Mouse (Mus musculus) left cerebral cortex, postnatal 10 days (tissue): ENCODE data around the gene Chchd6. TPM values are rescaled to one million over a fixed set of nuclear protein-coding genes. Genes with fewer than 3 reads are reported as not detected.

ENCODE experiments used
- DNase-seq, 2 experiments: peaks; one replicate each; pipeline ENCODE4 v3.0.0; 2021 to 2022; ENCODE audit warnings: low spot score in 2 of 2, mixed read lengths in 1 of 2; ENCODE audit errors: extremely low spot score in 1 of 2
- intact Hi-C: fragments of 180-260 bp; cut with DNase I; formaldehyde crosslinking; loops from one replicate; pipeline ENCODE4 v1.15.1; 2025
- total RNA-seq, 2 experiments: library from RNA; stranded (reverse); gene quantifications; 2 replicates each; pipeline ENCODE4 v1.2.3; 2021

Chchd6 gene
- total RNA-seq, 2 experiments from 2014 or later: 82.4 to 85.6 TPM

DNA sequence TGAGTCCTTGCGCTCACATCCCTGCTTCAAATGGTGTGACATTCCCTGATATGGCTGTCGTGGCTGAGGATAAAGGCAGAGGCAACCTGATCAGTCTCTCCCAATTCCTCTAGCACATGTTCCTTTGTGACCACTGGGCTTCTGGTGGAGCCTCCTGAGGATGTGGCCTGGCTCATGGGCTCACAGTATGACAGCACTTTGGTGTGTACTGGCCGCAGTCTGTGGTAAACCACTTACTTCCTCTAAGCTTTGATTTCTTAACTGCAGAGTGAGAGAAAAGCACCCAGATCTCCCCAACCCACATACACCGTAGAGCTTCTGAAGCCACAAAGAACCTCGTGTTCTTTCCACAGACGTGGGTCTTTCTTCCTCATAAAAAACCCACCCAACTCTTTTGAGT is 173.9 kb downstream of the Chchd6 start:
- intact Hi-C loops: no loop called here
- DNase-seq: no peak

DNA sequence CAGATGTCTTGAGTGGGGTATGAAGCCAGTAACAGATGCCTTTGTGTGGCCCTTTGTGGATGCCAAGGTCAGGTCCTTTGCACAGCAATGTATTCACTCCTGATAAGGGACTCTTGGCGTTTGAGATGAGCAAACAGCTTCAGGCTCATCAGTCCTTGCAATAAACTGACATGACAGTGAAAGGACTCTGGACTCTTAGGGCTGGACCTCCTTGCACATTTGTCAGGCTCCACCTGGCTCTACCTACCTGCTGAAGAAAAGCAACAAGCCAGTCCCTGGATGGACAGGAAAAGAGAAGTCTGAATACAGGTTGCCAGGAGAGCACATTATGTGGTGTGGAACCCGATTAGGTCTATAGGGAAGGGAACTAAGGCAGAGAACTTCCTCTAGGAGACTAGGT is 174.7 kb downstream of the Chchd6 start:
- intact Hi-C loops: no loop called here

GRCm38 (mm10) chr6:89420110-89420509 is 175.3 kb downstream of the Chchd6 start:
- DNase-seq: no peak
- intact Hi-C loops: no loop called here

More for the DNA sequence above, 174.7 kb downstream of the Chchd6 start:
- DNase-seq: no peak

- intact Hi-C loops: no loop called here
- DNase-seq: no peak
Measured at GRCm38 (mm10) chr6:89419066-89419815, 176.2 kb downstream of the Chchd6 start.

- no peak for DNase-seq
- intact Hi-C loops: no loop called here
Measured at GRCm38 (mm10) chr6:89416030-89416595, 179.3 kb downstream of the Chchd6 start.

GRCm38 (mm10) chr6:89415091-89415490 is 180.4 kb downstream of the Chchd6 start:
- no peak for DNase-seq
- intact Hi-C loops: no loop called here

GRCm38 (mm10) chr6:89414126-89414525 is 181.3 kb downstream of the Chchd6 start:
- intact Hi-C loops: no loop called here
- DNase-seq: no peak

DNA sequence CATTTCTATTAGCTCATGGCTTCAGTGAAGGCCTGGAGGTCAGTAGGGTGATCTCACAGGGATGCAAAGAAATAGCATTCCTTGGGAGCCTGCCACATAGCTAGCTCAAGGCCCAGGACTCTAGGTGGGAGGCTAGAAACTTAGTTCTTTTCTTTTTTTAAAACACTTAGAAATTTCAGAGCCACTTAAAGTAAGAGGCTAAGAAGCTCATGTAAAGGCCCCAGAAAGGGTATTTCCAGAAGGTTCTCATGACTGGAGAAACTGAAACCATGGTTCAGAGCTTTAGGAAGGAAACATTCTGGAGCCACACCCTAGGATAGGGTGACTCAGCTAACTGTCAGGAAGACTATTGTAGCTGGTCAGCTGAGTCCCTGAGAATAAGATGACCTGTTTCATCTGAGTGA is 182.0 kb downstream of the Chchd6 start:
- intact Hi-C loops: no loop called here
- DNase-seq: no peak

- intact Hi-C loops: no loop called here
- no peak for DNase-seq
Measured at GRCm38 (mm10) chr6:89412562-89412961, 182.9 kb downstream of the Chchd6 start.

- DNase-seq: no peak
- intact Hi-C loops: no loop called here
Measured at GRCm38 (mm10) chr6:89409041-89409440, 186.4 kb downstream of the Chchd6 start.

DNA sequence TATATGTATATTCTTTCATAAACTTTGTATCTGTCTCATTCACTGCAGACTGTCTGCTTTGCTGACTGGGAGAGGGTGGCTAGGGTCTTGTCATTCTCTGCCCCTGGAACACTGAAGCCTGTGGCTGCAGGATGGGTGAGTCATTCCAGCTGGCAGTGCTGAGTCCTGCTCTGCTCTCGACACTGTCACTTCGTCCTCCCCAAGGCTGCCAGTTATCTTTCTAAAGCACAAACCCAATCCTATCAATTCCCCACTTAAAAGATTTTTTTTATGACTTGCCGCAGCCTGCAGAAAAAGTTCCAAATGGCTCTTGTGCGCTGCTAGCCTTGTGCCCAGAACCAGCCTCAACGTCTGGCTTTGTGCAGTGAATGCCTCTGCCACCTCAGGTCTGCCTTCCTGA is 187.2 kb downstream of the Chchd6 start:
- DNase-seq: no peak
- intact Hi-C loops: no loop called here

DNA sequence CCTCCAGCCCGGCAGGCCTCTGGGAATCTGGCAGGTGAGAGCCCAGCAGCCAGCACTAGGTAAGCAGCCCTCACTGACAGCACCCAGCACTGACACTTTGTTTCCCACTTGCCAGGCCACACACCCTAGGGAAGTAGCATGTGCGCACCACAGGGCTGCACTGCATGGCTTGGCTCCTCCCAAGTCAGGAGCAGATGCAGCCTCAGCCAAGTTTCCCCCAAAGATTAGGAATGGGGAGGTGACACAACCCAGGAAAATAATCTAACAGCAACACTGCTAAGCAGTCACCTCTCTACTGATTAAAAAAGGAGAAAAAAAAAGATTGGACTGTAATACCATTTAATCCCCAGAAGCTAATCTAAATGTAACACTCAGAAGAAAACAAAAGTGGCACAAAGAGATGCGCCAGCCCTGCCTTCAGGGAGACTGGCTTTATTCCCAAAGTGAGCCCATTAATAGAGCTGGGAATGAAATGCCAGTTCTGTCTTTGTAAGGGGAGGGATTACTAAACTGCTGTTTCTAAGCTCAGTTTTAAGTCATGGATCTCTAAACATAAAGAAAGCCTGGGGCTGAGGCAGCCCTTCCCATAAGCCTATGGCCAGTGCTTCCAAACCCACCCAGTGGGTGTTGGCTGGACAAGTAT is 188.1 kb downstream of the Chchd6 start:
- intact Hi-C loops: no loop called here
- DNase-seq: no peak

DNA sequence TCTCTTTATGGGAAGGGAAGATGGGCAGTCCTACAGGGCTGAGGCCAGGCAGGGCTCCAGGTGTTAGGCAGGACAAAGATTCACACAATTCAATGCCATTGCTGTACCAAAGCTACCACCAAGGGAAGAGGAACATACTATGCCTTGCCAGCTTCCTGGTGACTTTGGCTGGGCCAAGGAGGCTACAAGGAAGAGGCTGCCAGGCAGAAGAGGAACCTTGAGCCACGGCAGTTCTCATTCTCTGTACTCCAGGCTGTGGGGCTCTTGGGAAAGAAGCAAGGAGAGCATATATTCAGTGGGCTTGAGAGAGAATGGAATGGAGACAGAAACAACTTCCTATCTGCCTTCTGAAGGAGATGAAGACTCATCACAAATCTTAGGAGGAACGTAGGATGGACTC is 190.5 kb downstream of the Chchd6 start:
- DNase-seq: no peak
- intact Hi-C loops: no loop called here

DNA sequence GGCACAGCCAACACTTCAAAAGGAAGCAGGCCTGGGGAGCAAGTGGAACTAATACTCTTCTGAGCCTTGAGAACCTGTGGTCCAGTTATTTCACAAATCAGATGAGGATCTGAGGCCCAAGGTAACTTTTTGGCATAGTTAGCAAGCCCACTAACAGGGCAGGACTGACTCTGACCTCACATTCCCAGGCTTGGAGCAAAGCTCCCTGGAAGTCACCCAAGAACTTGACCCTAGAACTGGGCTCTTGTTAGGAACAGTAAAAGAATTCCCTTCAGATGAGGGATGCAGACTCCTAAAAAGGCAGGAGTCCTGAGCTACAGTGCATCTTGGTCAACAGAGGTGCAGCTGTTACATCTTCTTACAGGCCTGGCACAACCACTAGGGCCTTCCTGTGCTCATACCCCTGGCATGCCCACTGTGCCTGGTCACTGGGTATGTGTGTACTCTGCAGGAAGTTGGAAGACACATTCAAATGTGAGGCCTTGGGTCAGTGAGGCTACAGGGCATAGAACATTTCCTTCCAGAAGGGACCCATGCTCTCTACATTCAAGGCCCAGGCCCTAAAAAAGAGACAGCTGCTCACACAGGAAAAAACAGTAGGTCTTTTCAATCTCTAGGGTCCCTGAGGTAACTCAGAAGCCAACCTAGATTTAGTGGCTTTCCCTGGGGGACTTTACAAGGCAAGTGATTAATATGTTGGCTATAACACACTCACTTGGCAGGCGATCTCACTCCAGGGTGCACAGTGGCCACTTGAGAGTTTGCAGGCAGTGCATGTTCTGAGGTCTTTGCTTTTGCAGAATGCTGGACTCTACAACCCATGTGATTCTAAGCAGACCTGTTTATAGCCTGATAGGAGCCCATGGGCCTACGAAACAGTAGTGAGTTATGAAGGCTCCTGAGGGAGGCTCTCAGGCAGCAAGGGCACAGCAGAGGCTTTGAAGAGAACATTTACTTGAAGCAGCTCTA is 191.9 kb downstream of the Chchd6 start:
- intact Hi-C loops: no loop called here
- DNase-seq: no peak

GRCm38 (mm10) chr6:89402406-89402805 is 193.0 kb downstream of the Chchd6 start:
- DNase-seq: no peak
- intact Hi-C loops: no loop called here

GRCm38 (mm10) chr6:89399564-89399963 is 195.9 kb downstream of the Chchd6 start:
- intact Hi-C loops: no loop called here
- no peak for DNase-seq

DNA sequence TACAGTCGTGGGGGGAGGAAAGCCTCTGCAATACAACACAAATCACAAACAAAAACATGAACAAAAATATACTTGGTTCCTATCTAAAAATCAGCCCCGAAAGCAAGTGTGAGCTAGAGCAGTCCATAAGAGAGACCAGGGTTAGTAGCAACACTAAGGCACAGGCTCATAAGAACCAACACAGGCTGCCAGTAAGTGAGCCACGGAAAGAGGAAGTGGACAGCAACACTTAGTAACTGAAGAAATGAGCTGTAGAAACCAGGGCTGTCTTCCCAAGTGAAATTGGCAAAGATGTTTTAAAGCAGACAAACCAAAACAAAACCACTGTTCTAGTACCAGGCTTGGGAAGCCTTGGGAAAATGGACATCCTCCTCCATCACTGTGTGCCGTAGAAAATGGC is 197.5 kb downstream of the Chchd6 start:
- intact Hi-C loops: no loop called here
- DNase-seq: no peak

GRCm38 (mm10) chr6:89393820-89394219 is 201.6 kb downstream of the Chchd6 start:
- intact Hi-C loops: no loop called here
- no peak for DNase-seq

- DNase-seq: no peak
- intact Hi-C loops: no loop called here
Measured at GRCm38 (mm10) chr6:89392213-89392612, 203.2 kb downstream of the Chchd6 start.
